Comparison of ENCODE assay signal across 15 mouse cellular contexts in genomic region chr10:60205601-60206241, GRCm38 (mm10). TPM values are rescaled to one million over a fixed set of nuclear protein-coding genes. Genes with fewer than 3 reads are reported as not detected.
DNase-seq lines count a peak whose midpoint lies in the region; ATAC-seq and TF ChIP-seq lines count a peak whose summit lies in the region.
"Had no signal": no experiment of that assay in that cellular context is flagged by ENCODE, and none has a peak within 500 bp of the region (broad histone marks: within the 10 kb centered on the region; RNA-seq: fewer than 3 reads in every experiment).

No protein-coding gene starts in this region.

- no peak for ATAC-seq in heart, embryonic 13.5 days (ENCODE audit: extremely low read depth, insufficient number of reproducible peaks, low FRiP score, low TSS enrichment)
- ATAC-seq: activated CD4-positive, CD25-positive, alpha-beta regulatory T cell, adult 4 months; CD4-positive, CD25-positive, alpha-beta regulatory T cell, adult 4 months; forebrain, embryonic 13.5 days had no signal

- no peak overlapping the region for H3K4me3 ChIP-seq in spleen, adult 2 months (ENCODE audit: extremely low read depth, insufficient read depth, insufficient read length)
- no peak overlapping the region for H3K4me3 ChIP-seq in heart, embryonic 13.5 days
- H3K4me3 ChIP-seq in midbrain, embryonic 10.5 days = no peak overlapping the region
- H3K4me3 ChIP-seq: forebrain, embryonic 13.5 days; layer of hippocampus, adult 2 months; limb, embryonic 15.5 days had no signal

- H3K9me3 ChIP-seq in heart, embryonic 13.5 days = no peaks in the 10 kb centered on the region
- H3K9me3 ChIP-seq in midbrain, embryonic 10.5 days (replicated peaks) = no peaks in the 10 kb centered on the region
- H3K9me3 ChIP-seq: forebrain, embryonic 13.5 days; limb, embryonic 15.5 days had no signal

- H3K4me1 ChIP-seq in spleen, adult 2 months (ENCODE audit: control insufficient read depth, insufficient read depth, insufficient read length) = peaks cover 16% of the 10 kb centered on the region
- peaks cover 59% of the 10 kb centered on the region for H3K4me1 ChIP-seq in heart, embryonic 13.5 days
- peaks cover 41% of the 10 kb centered on the region for H3K4me1 ChIP-seq in midbrain, embryonic 10.5 days

- no peaks in the 10 kb centered on the region for H3K27me3 ChIP-seq in spleen, adult 2 months (ENCODE audit: control insufficient read depth, insufficient read depth, low read length)
- peaks cover 16% of the 10 kb centered on the region; the same call in 1 of the 2 replicates for H3K27me3 ChIP-seq in heart, embryonic 13.5 days (replicated peaks)
- H3K27me3 ChIP-seq in splenic B cell, adult 2 months (ENCODE audit: control insufficient read depth, insufficient read depth, low read length, poor library complexity, severe bottlenecking) = no peaks in the 10 kb centered on the region
- no peaks in the 10 kb centered on the region for H3K27me3 ChIP-seq in midbrain, embryonic 10.5 days (ENCODE audit: low read depth, poor library complexity, severe bottlenecking)
- H3K27me3 ChIP-seq: forebrain, embryonic 13.5 days; limb, embryonic 15.5 days had no signal

- WGBS in spleen, adult 2 months = 45% methylated on average over 9 of the region's 9 CpGs
- WGBS in heart, embryonic 13.5 days = 25% methylated on average over 9 of the region's 9 CpGs
- 84% methylated on average over 9 of the region's 9 CpGs for WGBS in midbrain, embryonic 10.5 days

- no peak overlapping the region for H3K4me2 ChIP-seq in heart, embryonic 13.5 days
- H3K4me2 ChIP-seq: forebrain, embryonic 13.5 days; limb, embryonic 15.5 days had no signal

- H3K27ac ChIP-seq in spleen, adult 2 months (ENCODE audit: insufficient read depth, low read length) = peak overlapping the region; percentile 55
- H3K27ac ChIP-seq in heart, embryonic 13.5 days (replicated peaks) = peak overlapping the region; percentile 77
- H3K27ac ChIP-seq in midbrain, embryonic 10.5 days (replicated peaks) = no peak overlapping the region
- H3K27ac ChIP-seq: forebrain, embryonic 13.5 days; layer of hippocampus, adult 2 months had no signal

- TF ChIP-seq POLR2A in spleen, adult 2 months (IDR thresholded peaks at IDR 0.05; ENCODE audit: low read depth, low read length) = no peak

- peaks cover 3% of the 10 kb centered on the region; the same call in 1 of the 2 replicates for H3K36me3 ChIP-seq in spleen, adult 2 months (ENCODE audit: control insufficient read depth, insufficient read depth, low read length)
- no peaks in the 10 kb centered on the region for H3K36me3 ChIP-seq in heart, embryonic 13.5 days
- H3K36me3 ChIP-seq in splenic B cell, adult 2 months (ENCODE audit: control insufficient read depth, insufficient read depth, low read length, poor library complexity, severe bottlenecking) = peaks cover 13% of the 10 kb centered on the region
- H3K36me3 ChIP-seq in midbrain, embryonic 10.5 days = no peaks in the 10 kb centered on the region
- H3K36me3 ChIP-seq: limb, embryonic 15.5 days had no signal

- no peak for TF ChIP-seq CTCF in spleen, adult 2 months (IDR thresholded peaks at IDR 0.05; ENCODE audit: extremely low read depth, insufficient read depth, insufficient read length, insufficient replicate concordance)

- H3K9ac ChIP-seq in heart, embryonic 13.5 days = no peak overlapping the region
- H3K9ac ChIP-seq: forebrain, embryonic 13.5 days; limb, embryonic 15.5 days had no signal

- peak; percentile 93 for DNase-seq in heart, adult 11 months
- no peak for DNase-seq in heart, adult 8-10 months (ENCODE audit: low spot score)
- peak in 1 of 2 experiments; percentile 41 for DNase-seq in spleen, adult 2 months (ENCODE audit: low read depth in 1 of 2, low spot score in 2 of 2)
- no peak for DNase-seq in spleen, postnatal 14 days (ENCODE audit: low spot score in 2 of 2)
- peak; percentile 75 for DNase-seq in splenic B cell, adult 2 months (ENCODE audit: low read depth, low spot score)
- no peak for DNase-seq in left cerebral cortex, adult 8-10 months (ENCODE audit: low spot score in 2 of 2)
- no peak for DNase-seq in midbrain, embryonic 10.5 days (ENCODE audit: low spot score)
- DNase-seq: cerebellum, postnatal 36 days; thymus, postnatal 14 days had no signal

RNA-seq across cellular contexts. Expression of gene Chst3, which starts 13.3 kb away (rescaled TPM):
- total RNA-seq in heart, adult 8-10 months (2022) = 1 to 10 TPM in 1 of 4 experiments, under 1 TPM in 3; 0.65 to 1.2 (median 0.80) TPM
- polyA plus RNA-seq in spleen, adult 2 months (2012; rRNA removed) = 89.3 and 105 TPM in 2 replicates
- polyA plus RNA-seq in heart, embryonic 13.5 days (2015; fragmentation: Nextera tagmentation; extraction: Ambion mirVana) = 0.43 and 0.60 TPM in 2 replicates
- 1 to 10 TPM; 1.2 to 2.0 (median 1.9) TPM for total RNA-seq in left cerebral cortex, adult 8-10 months (2022)
- polyA plus RNA-seq in midbrain, embryonic 10.5 days (2016; fragmentation: Nextera tagmentation; extraction: Ambion mirVana) = 2.0 and 2.5 TPM in 2 replicates

Comparison
In these comparisons a context has a peak if more than half of its experiments do, and no peak if none do; other contexts are left out.
1. DNase-seq: peak in heart, adult 11 months (single experiment) and splenic B cell, adult 2 months (single experiment); none in heart, adult 8-10 months (single experiment), spleen, postnatal 14 days (0 of 2), left cerebral cortex, adult 8-10 months (0 of 2) and midbrain, embryonic 10.5 days (single experiment).
2. RNA of gene Chst3, which starts 13.3 kb away (polyA plus RNA-seq): 89.3 to 105 TPM in spleen, adult 2 months; 2.0 to 2.5 TPM in midbrain, embryonic 10.5 days and 0.43 to 0.60 TPM in heart, embryonic 13.5 days; every median in the first group is over 10 times any median in the second.